Mouse (Mus musculus) MEL (cell line): Measurements from ENCODE around the gene Pparg. TPM values are rescaled to one million over a fixed set of nuclear protein-coding genes. Genes with fewer than 3 reads are reported as not detected.

Source experiments
- DNase-seq: peaks from one replicate; pipeline ENCODE4 v3.0.0; 2011; ENCODE audit warnings: low read depth, low spot score
- H3K27ac ChIP-seq: 2 replicates; pipeline ENCODE4 v1.5.1; 2012; ENCODE audit warnings: low read depth, mild to moderate bottlenecking, control low read depth, low read length, moderate library complexity; ENCODE audit not compliant: control insufficient read depth
- H3K27me3 ChIP-seq, 2 experiments: fragments of 150-350 bp in 1 of 2; sonication (generic) in 1 of 2; 2 replicates each; pipeline ENCODE4 v1.6.1; 2012; ENCODE audit warnings: low read length in 2 of 2, mild to moderate bottlenecking in 2 of 2, improper control_type of control experiment in 1 of 2, moderate library complexity in 1 of 2; ENCODE audit not compliant: insufficient read depth in 2 of 2, control insufficient read depth in 1 of 2
- H3K36me3 ChIP-seq, 2 experiments: 2 replicates each; pipeline ENCODE4 v1.6.1; 2012 to 2014; ENCODE audit warnings: low read length in 2 of 2, improper control_type of control experiment in 1 of 2, inconsistent platforms in 1 of 2, mild to moderate bottlenecking in 1 of 2; ENCODE audit not compliant: insufficient read depth in 2 of 2, control insufficient read depth in 1 of 2
- H3K4me1 ChIP-seq, 2 experiments: fragments of 150-350 bp in 1 of 2; sonication (generic) in 1 of 2; 2 replicates each; pipeline ENCODE4 v1.6.1; 2012; ENCODE audit warnings: low read length in 2 of 2, improper control_type of control experiment in 1 of 2, mild to moderate bottlenecking in 1 of 2; ENCODE audit not compliant: insufficient read depth in 2 of 2, control insufficient read depth in 1 of 2
- H3K4me3 ChIP-seq, 2 experiments: fragments of 150-350 bp in 1 of 2; sonication (generic) in 1 of 2; 2 replicates each; pipeline ENCODE4 v1.5.1; 2012; ENCODE audit warnings: low read depth in 2 of 2, low read length in 2 of 2, mild to moderate bottlenecking in 2 of 2, moderate library complexity in 2 of 2, control low read depth in 1 of 2, improper control_type of control experiment in 1 of 2; ENCODE audit not compliant: control insufficient read depth in 1 of 2, insufficient read depth in 1 of 2
- H3K79me2 ChIP-seq: 2 replicates; pipeline ENCODE4 v1.6.1; 2012; ENCODE audit warnings: mild to moderate bottlenecking, low read length, moderate library complexity; ENCODE audit not compliant: control insufficient read depth, poor library complexity, insufficient read depth
- H3K9ac ChIP-seq: 2 replicates; pipeline ENCODE4 v1.6.1; 2012; ENCODE audit warnings: low read depth, mild to moderate bottlenecking, control low read depth, low read length, moderate library complexity; ENCODE audit not compliant: control insufficient read depth, poor library complexity, severe bottlenecking
- H3K9me3 ChIP-seq: fragments of 150-350 bp; sonication (generic); replicated peaks from 2 replicates; pipeline ENCODE4 v1.6.1; 2012; ENCODE audit warnings: mild to moderate bottlenecking, low read length, improper control_type of control experiment, moderate library complexity; ENCODE audit not compliant: insufficient read depth
- BHLHE40 ChIP-seq: IDR thresholded peaks from 2 replicates; pipeline ENCODE4 v1.6.1; 2012; ENCODE audit warnings: low read depth, mild to moderate bottlenecking, inconsistent platforms, low read length, improper control_type of control experiment, borderline replicate concordance
- CHD1 ChIP-seq: IDR thresholded peaks from 2 replicates; pipeline ENCODE4 v1.6.1; 2012; ENCODE audit warnings: low read depth, mild to moderate bottlenecking, inconsistent platforms, low read length, improper control_type of control experiment
- CHD2 ChIP-seq: IDR thresholded peaks from 2 replicates; pipeline ENCODE4 v1.6.1; 2011; ENCODE audit warnings: low read length, improper control_type of control experiment
- CTCF ChIP-seq, 3 experiments: IDR thresholded peaks in 2 of 3; conservative IDR thresholded peaks in 1 of 3; 2 replicates each; pipeline ENCODE4 v1.5.1; 2011 to 2012; ENCODE audit warnings: low read length in 3 of 3, low read depth in 2 of 3, mild to moderate bottlenecking in 2 of 3, improper control_type of control experiment in 1 of 3, inconsistent platforms in 1 of 3, mixed read lengths in 1 of 3, moderate library complexity in 1 of 3; ENCODE audit not compliant: control insufficient read depth in 1 of 3, insufficient read depth in 1 of 3, poor library complexity in 1 of 3, severe bottlenecking in 1 of 3
- E2F4 ChIP-seq: IDR thresholded peaks from 2 replicates; pipeline ENCODE4 v1.6.1; 2011; ENCODE audit warnings: low read depth, low read length, improper control_type of control experiment, borderline replicate concordance
- ETS1 ChIP-seq: IDR thresholded peaks from 2 replicates; pipeline ENCODE4 v1.6.1; 2012; ENCODE audit warnings: low read depth, mild to moderate bottlenecking, inconsistent platforms, low read length, improper control_type of control experiment, moderate library complexity
- HCFC1 ChIP-seq: IDR thresholded peaks from 2 replicates; pipeline ENCODE4 v1.6.1; 2012; ENCODE audit warnings: low read depth, mild to moderate bottlenecking, inconsistent platforms, low read length, improper control_type of control experiment, moderate library complexity
- KAT2A ChIP-seq: conservative IDR thresholded peaks from 2 replicates; pipeline ENCODE4 v1.6.1; 2012; ENCODE audit warnings: low read depth, low read length, improper control_type of control experiment, inconsistent platforms
- MAFK ChIP-seq: IDR thresholded peaks from 2 replicates; pipeline ENCODE4 v1.6.1; 2011; ENCODE audit warnings: low read depth, mild to moderate bottlenecking, low read length, improper control_type of control experiment, borderline replicate concordance
- MXI1 ChIP-seq: IDR thresholded peaks from 2 replicates; pipeline ENCODE4 v1.6.1; 2011; ENCODE audit warnings: mild to moderate bottlenecking, low read depth, low read length, improper control_type of control experiment
- MYB ChIP-seq: IDR thresholded peaks from 2 replicates; pipeline ENCODE4 v1.6.1; 2011; ENCODE audit warnings: mild to moderate bottlenecking, low read depth, low read length, improper control_type of control experiment
- NELFE ChIP-seq: IDR thresholded peaks from 2 replicates; pipeline ENCODE4 v1.6.1; 2011; ENCODE audit warnings: low read depth, low read length, improper control_type of control experiment
- NRF1 ChIP-seq: IDR thresholded peaks from 2 replicates; pipeline ENCODE4 v1.6.1; 2014; ENCODE audit warnings: low read depth, mild to moderate bottlenecking, inconsistent platforms, low read length, improper control_type of control experiment, moderate library complexity; ENCODE audit not compliant: poor library complexity, insufficient read depth, severe bottlenecking
- POLR2AphosphoS5 ChIP-seq: IDR thresholded peaks from 2 replicates; pipeline ENCODE4 v1.6.1; 2012; ENCODE audit warnings: low read depth, borderline replicate concordance, mild to moderate bottlenecking, inconsistent platforms, low read length, moderate library complexity, mixed read lengths
- RAD21 ChIP-seq: IDR thresholded peaks from 2 replicates; pipeline ENCODE4 v1.6.1; 2011; ENCODE audit warnings: mild to moderate bottlenecking, low read depth, low read length, improper control_type of control experiment
- SIN3A ChIP-seq: IDR thresholded peaks from 2 replicates; pipeline ENCODE4 v1.6.1; 2012; ENCODE audit warnings: low read length, improper control_type of control experiment, inconsistent platforms
- SMC3 ChIP-seq: IDR thresholded peaks from 2 replicates; pipeline ENCODE4 v1.6.1; 2011; ENCODE audit warnings: low read depth, low read length, improper control_type of control experiment
- TBP ChIP-seq: IDR thresholded peaks from 2 replicates; pipeline ENCODE4 v1.8.0; 2011; ENCODE audit warnings: low read depth, low read length, improper control_type of control experiment
- TCF12 ChIP-seq: IDR thresholded peaks from 2 replicates; pipeline ENCODE4 v1.6.1; 2014; ENCODE audit warnings: low read depth, mild to moderate bottlenecking, inconsistent platforms, low read length, improper control_type of control experiment, moderate library complexity
- USF1 ChIP-seq: IDR thresholded peaks from 2 replicates; pipeline ENCODE4 v1.6.1; 2014; ENCODE audit warnings: low read depth, mild to moderate bottlenecking, inconsistent platforms, low read length, improper control_type of control experiment, moderate library complexity
- USF2 ChIP-seq, 2 experiments: IDR thresholded peaks; 2 replicates each; pipeline ENCODE4 v1.6.1; 2011 to 2012; ENCODE audit warnings: improper control_type of control experiment in 2 of 2, low read length in 2 of 2, borderline replicate concordance in 1 of 2, inconsistent platforms in 1 of 2, low read depth in 1 of 2, mild to moderate bottlenecking in 1 of 2; ENCODE audit not compliant: insufficient read depth in 1 of 2
- ZKSCAN1 ChIP-seq: IDR thresholded peaks from 2 replicates; pipeline ENCODE4 v1.6.1; 2012; ENCODE audit warnings: low read depth, mild to moderate bottlenecking, inconsistent platforms, low read length, improper control_type of control experiment, moderate library complexity
- ZNF384 ChIP-seq: IDR thresholded peaks from 2 replicates; pipeline ENCODE4 v1.6.1; 2012; ENCODE audit warnings: low read depth, mild to moderate bottlenecking, inconsistent platforms, low read length, improper control_type of control experiment
- polyA plus RNA-seq, 2 experiments: library from polyadenylated mRNA; stranded (reverse) in 1 of 2; unstranded in 1 of 2; fragments of >175 nt in 1 of 2; fragments of >200 nt in 1 of 2; gene quantifications; 2 replicates each; pipeline versions ENCODE4 v1.2.1 to v1.2.4; 2012; ENCODE audit warnings: low replicate concordance in 2 of 2, low read depth in 1 of 2; ENCODE audit not compliant: insufficient read length in 2 of 2, insufficient read depth in 1 of 2, missing spikeins in 1 of 2
- total RNA-seq: library from RNA; depleted of rRNA; stranded (reverse); fragments of 300-350 nt; gene quantifications from 2 replicates; pipeline ENCODE4 v1.2.3, GENCODE M21; 2012

The Pparg gene
- total and polyA plus RNA-seq, 3 experiments: 0.08 to 0.15 TPM; not detected in 1

GRCm38 (mm10) chr6:115420963-115421362 is 60.2 kb downstream of the Pparg start:
- Histone ChIP-seq H3K4me3 (no peak overlapping the region), H3K36me3 (no peaks in the 10 kb centered on the region), H3K79me2 (no peaks in the 10 kb centered on the region), H3K9me3 (no peaks in the 10 kb centered on the region), H3K9ac (no peak overlapping the region), H3K27me3 (peaks cover 3 to 4% of the 10 kb centered on the region in 2 experiments), H3K4me1 (no peaks in the 10 kb centered on the region), H3K27ac (no peak overlapping the region)
- no peak for TF ChIP-seq KAT2A
- no peak for TF ChIP-seq BHLHE40
- TF ChIP-seq MYB: no peak
- TF ChIP-seq USF2 (IDR thresholded peaks at IDR 0.05; ENCODE audit: borderline replicate concordance in 1 of 2, insufficient read depth in 1 of 2, low read depth in 1 of 2, low read length in 2 of 2): no peak
- no peak for TF ChIP-seq TBP
- no peak for TF ChIP-seq SMC3
- TF ChIP-seq TCF12: no peak
- no peak for TF ChIP-seq MXI1
- no peak for TF ChIP-seq RAD21
- TF ChIP-seq ETS1: no peak
- TF ChIP-seq CHD1: no peak
- no peak for TF ChIP-seq CHD2
- TF ChIP-seq HCFC1: no peak
- TF ChIP-seq SIN3A: no peak
- no peak for TF ChIP-seq ZKSCAN1
- no peak for TF ChIP-seq NRF1
- no peak for TF ChIP-seq ZNF384
- no peak for DNase-seq

GRCm38 (mm10) chr6:115421665-115422064 is 60.9 kb downstream of the Pparg start:
- H3K27me3 ChIP-seq: peaks cover 1 to 4% of the 10 kb centered on the region in 2 experiments; a peak in 3 of 4 replicates
- no peaks in the 10 kb centered on the region for H3K36me3 ChIP-seq
- no peak overlapping the region for H3K27ac ChIP-seq
- H3K4me1 ChIP-seq: no peaks in the 10 kb centered on the region
- no peak overlapping the region for H3K4me3 ChIP-seq
- TF ChIP-seq ZKSCAN1 (no peak), NELFE (no peak), USF1 (no peak), CTCF (IDR thresholded peaks at IDR 0.05 in 2 of 3, conservative IDR thresholded peaks at IDR 0.05 in 1 of 3; ENCODE audit: control insufficient read depth in 1 of 3, insufficient read depth in 1 of 3, low read depth in 2 of 3, low read length in 3 of 3, poor library complexity in 1 of 3, severe bottlenecking in 1 of 3) (no peak), ETS1 (no peak), RAD21 (no peak), POLR2AphosphoS5 (no peak), E2F4 (no peak), MAFK (no peak), CHD2 (no peak)
- no peak overlapping the region for H3K9ac ChIP-seq
- no peaks in the 10 kb centered on the region for H3K79me2 ChIP-seq
- no peak for DNase-seq
- no peaks in the 10 kb centered on the region for H3K9me3 ChIP-seq
